Mouse (Mus musculus) heart, embryonic 11.5 days (tissue): ENCODE measurements at regions not wholly inside any gene's neighbourhood (a gene's known extent, or its start where the extent isn't known, plus 50 kb on each side); places are given as distances from the start of the nearest gene placed in this dataset.
A peak's percentile ranks its signal among the peaks of the same experiment; 100 is the strongest.

Experiments
- ATAC-seq: fragments of 200-750 bp; cut with Nextera tagmentation; replicated peaks from 2 replicates; pipeline ENCODE4 v1.8.0; 2017; ENCODE audit warnings: moderate library complexity; ENCODE audit not compliant: insufficient number of reproducible peaks, low FRiP score, low TSS enrichment
- H3K27ac ChIP-seq: fragments of 300-500 bp; sonication (generic); 2 replicates; pipeline ENCODE4 v1.5.1; 2014; ENCODE audit warnings: mild to moderate bottlenecking, low read depth, low read length
- H3K27me3 ChIP-seq: fragments of 300-500 bp; sonication (generic); 2 replicates; pipeline ENCODE4 v1.6.1; 2014; ENCODE audit warnings: mild to moderate bottlenecking, low read length, mixed read lengths; ENCODE audit not compliant: control insufficient read depth, insufficient read depth
- H3K36me3 ChIP-seq: fragments of 300-500 bp; sonication (generic); 2 replicates; pipeline ENCODE4 v1.6.1; 2014; ENCODE audit warnings: mild to moderate bottlenecking, low read length, moderate library complexity, mixed read lengths; ENCODE audit not compliant: control insufficient read depth, insufficient read depth
- H3K4me1 ChIP-seq: fragments of 300-500 bp; sonication (generic); 2 replicates; pipeline ENCODE4 v1.6.1; 2014; ENCODE audit warnings: low read length; ENCODE audit not compliant: control insufficient read depth, insufficient read depth
- H3K4me2 ChIP-seq: fragments of 300-500 bp; sonication (generic); 2 replicates; pipeline ENCODE4 v1.6.1; 2014; ENCODE audit warnings: mild to moderate bottlenecking, moderate library complexity
- H3K4me3 ChIP-seq: fragments of 300-500 bp; sonication (generic); 2 replicates; pipeline ENCODE4 v1.5.1; 2014; ENCODE audit warnings: low read depth, low read length
- H3K9ac ChIP-seq: fragments of 300-500 bp; sonication (generic); 2 replicates; pipeline ENCODE4 v1.6.1; 2014; ENCODE audit warnings: mild to moderate bottlenecking, low read depth, low read length, moderate library complexity
- H3K9me3 ChIP-seq: fragments of 300-500 bp; sonication (generic); replicated peaks from 2 replicates; pipeline ENCODE4 v1.6.1; 2016; ENCODE audit warnings: low read length; ENCODE audit not compliant: control insufficient read depth
- WGBS: fragments of 180-500 bp; shearing (Covaris S2); extraction: QIAGEN DNeasy Blood & Tissue Kit; methylation state at CpG from one replicate; pipeline ENCODE4 v1.1.7; 2014; ENCODE audit not compliant: insufficient replicate concordance; 5-methylcytosine and 5-hydroxymethylcytosine counted together

DNA sequence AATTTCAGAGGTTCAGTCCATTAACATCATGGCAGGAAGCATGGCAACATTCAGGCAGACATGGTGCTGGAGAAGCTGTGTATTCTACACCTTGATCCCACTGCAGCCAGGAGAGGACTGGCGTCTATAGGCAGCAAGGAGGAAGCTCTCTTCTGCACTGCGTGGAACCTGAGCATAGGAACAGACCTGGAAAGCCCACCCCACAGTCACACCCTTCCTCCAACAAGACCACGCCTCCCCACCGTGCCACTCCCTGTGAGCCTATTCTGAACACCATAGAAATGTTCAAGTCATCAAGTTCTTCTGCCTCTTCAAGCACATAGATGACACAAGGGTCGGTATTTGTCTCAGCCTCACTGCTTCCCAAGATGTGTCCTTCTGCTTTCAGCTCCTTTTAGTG, 297.7 kb upstream of the Sall1 start:
- H3K27ac ChIP-seq = no peak overlapping the region
- no peaks in the 10 kb centered on the region for H3K27me3 ChIP-seq
- H3K9me3 ChIP-seq = no peaks in the 10 kb centered on the region
- no peaks in the 10 kb centered on the region for H3K36me3 ChIP-seq
- H3K4me1 ChIP-seq = no peaks in the 10 kb centered on the region
- no peak for ATAC-seq
- H3K4me2 ChIP-seq = no peak overlapping the region
- no peak overlapping the region for H3K9ac ChIP-seq
- H3K4me3 ChIP-seq = no peak overlapping the region
- WGBS = 81% methylated on average over 5 of the region's 5 CpGs

GRCm38 (mm10) chr8:89335416-89335815, 291.5 kb upstream of the Sall1 start:
- H3K36me3 ChIP-seq = no peaks in the 10 kb centered on the region
- H3K4me1 ChIP-seq = no peaks in the 10 kb centered on the region
- no peak overlapping the region for H3K4me3 ChIP-seq
- WGBS = 63% methylated on average over 2 of the region's 2 CpGs
- no peaks in the 10 kb centered on the region for H3K9me3 ChIP-seq
- H3K4me2 ChIP-seq = no peak overlapping the region
- no peaks in the 10 kb centered on the region for H3K27me3 ChIP-seq
- no peak overlapping the region for H3K9ac ChIP-seq
- H3K27ac ChIP-seq = no peak overlapping the region
- ATAC-seq = no peak

DNA sequence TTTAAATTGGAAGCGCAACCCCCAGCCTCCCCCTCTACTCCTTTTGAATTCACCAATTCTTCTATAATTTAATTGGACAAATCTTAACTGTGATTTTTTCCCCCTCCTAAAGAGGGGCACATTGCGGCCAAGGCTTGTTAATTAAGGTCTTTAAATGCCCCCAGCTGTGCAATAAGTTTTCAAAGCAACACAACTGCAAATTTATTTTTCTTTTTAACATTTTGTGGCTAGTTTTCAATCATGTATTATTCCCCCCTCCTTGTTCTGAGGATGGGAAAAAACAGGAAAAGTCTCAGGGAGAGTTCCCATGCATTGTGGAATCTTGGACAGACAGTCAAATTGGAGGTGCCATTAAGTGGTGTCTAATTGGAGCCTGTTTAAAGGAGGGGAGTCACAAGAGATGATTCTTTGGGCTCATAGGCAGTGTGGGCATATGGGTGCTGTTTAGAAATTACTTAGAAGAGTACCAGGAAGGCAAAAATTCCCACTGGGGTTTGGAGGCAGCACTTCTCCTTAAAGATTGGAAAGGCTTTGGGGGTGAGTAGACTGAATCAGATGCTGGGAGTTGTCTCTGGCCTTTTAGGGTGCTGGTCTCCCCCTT, 281.9 kb upstream of the Sall1 start:
- Histone ChIP-seq H3K4me2 (no peak overlapping the region), H3K4me3 (no peak overlapping the region), H3K36me3 (no peaks in the 10 kb centered on the region), H3K27me3 (no peaks in the 10 kb centered on the region), H3K9me3 (no peaks in the 10 kb centered on the region), H3K4me1 (no peaks in the 10 kb centered on the region), H3K27ac (no peak overlapping the region), H3K9ac (no peak overlapping the region)
- ATAC-seq = no peak
- 89% methylated on average over 2 of the region's 2 CpGs for WGBS

DNA sequence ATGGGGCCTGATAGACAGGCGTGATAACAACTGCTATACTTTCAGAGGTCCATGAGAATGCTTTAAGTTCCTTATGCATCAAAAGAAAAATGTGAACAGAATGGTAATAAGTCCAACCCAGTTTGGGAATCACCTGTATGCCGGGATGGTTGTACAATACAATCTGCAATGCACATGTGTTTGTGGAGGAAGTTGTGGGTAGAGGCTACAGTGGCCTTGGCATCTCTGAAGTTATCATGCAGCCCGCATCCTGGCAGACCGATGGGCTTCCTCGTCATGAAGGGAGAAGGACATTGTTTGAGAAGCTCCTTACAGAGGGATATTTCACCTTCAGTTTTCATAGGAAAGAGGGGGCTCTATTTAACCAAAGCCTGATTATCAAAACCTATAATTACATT, 281.3 kb upstream of the Sall1 start:
- H3K9me3 ChIP-seq = no peaks in the 10 kb centered on the region
- no peak overlapping the region for H3K4me3 ChIP-seq
- 79% methylated on average over 5 of the region's 5 CpGs for WGBS
- H3K36me3 ChIP-seq = no peaks in the 10 kb centered on the region
- H3K4me2 ChIP-seq = no peak overlapping the region
- no peak overlapping the region for H3K9ac ChIP-seq
- H3K27ac ChIP-seq = no peak overlapping the region
- H3K4me1 ChIP-seq = no peaks in the 10 kb centered on the region
- no peaks in the 10 kb centered on the region for H3K27me3 ChIP-seq
- no peak for ATAC-seq

DNA sequence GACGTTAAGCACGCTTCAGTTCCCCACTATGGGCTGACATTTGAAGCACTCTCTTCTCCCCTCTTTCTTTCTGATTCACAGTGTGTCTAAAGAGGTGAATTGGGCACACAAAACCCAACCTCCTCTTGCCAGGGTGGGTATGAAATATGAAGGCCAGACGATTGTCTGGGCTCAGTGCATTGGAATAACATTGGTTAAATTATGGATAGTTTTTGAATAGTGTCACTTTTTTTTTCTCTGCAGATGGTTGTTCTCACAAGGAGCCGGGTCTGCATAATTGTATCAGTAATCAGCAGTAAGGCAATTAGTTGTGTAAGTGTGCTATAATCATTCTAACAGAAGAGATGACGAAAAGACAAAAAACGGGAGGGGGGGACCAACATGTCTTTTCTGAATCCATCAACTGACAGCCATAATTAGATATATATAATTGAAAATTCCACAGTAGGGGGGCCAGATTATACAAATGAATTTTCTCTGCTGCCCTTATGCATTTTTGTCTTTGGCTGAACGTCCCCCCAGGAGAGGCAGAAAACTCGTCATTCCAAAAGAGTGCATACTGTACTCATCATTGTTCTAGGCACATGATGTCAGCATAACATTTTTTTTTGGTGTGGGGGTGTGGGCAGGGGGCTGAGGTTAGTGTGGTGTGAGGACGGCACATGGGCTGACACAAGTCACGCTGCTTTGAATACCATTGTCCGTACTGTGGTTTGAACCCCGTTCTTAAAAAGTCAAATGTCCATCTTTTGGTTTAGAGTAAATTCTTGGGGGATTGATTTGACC, 280.7 kb upstream of the Sall1 start:
- WGBS = 78% methylated on average over 12 of the region's 12 CpGs
- Histone ChIP-seq H3K9me3 (no peaks in the 10 kb centered on the region), H3K4me2 (no peak overlapping the region), H3K27me3 (no peaks in the 10 kb centered on the region), H3K4me3 (no peak overlapping the region), H3K27ac (no peak overlapping the region), H3K4me1 (no peaks in the 10 kb centered on the region), H3K9ac (no peak overlapping the region), H3K36me3 (no peaks in the 10 kb centered on the region)
- no peak for ATAC-seq

- Histone ChIP-seq H3K36me3 (no peaks in the 10 kb centered on the region), H3K9me3 (no peaks in the 10 kb centered on the region), H3K27me3 (0 out of 2 replicates have a peak, but pooled peaks cover 2% of the 10 kb centered on the region), H3K4me1 (no peaks in the 10 kb centered on the region), H3K9ac (no peak overlapping the region), H3K4me3 (peak overlapping the region; percentile 18; the same call in 1 of the 2 replicates), H3K27ac (no peak overlapping the region), H3K4me2 (peak overlapping the region; percentile 51)
- no peak for ATAC-seq
- 35% methylated on average over 18 of the region's 18 CpGs for WGBS
Observed at GRCm38 (mm10) chr8:89317514-89318289, 273.7 kb upstream of the Sall1 start.

- Histone ChIP-seq H3K4me1 (no peaks in the 10 kb centered on the region), H3K4me3 (no peak overlapping the region), H3K9ac (no peak overlapping the region), H3K4me2 (no peak overlapping the region), H3K27ac (no peak overlapping the region), H3K27me3 (0 out of 2 replicates have a peak, but pooled peaks cover 2% of the 10 kb centered on the region), H3K36me3 (no peaks in the 10 kb centered on the region), H3K9me3 (no peaks in the 10 kb centered on the region)
- WGBS = 57% methylated on average over 12 of the region's 12 CpGs
- ATAC-seq = no peak
Observed at GRCm38 (mm10) chr8:89316566-89317175, 272.7 kb upstream of the Sall1 start.

DNA sequence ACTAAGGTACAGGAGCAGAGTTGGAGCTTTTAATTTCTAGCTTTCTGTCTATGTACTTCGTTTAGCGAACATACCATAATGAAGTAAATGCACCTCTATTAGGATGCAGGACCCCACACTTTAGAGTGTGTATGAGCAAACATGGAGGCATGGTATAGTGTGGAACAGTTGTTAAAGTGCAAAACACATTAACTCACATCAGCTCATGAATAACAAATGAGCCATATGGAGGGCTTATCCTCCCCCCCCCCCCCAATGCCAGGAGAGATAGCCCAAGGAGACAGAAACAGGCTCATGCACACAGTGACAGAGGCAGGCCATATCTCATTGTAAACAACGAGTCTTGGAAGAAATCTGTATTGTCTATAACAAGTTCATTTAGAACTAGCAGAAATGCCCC, 270.9 kb upstream of the Sall1 start:
- no peak overlapping the region for H3K9ac ChIP-seq
- H3K27ac ChIP-seq = no peak overlapping the region
- H3K4me2 ChIP-seq = no peak overlapping the region
- H3K4me3 ChIP-seq = no peak overlapping the region
- no peaks in the 10 kb centered on the region for H3K4me1 ChIP-seq
- H3K36me3 ChIP-seq = no peaks in the 10 kb centered on the region
- 0 out of 2 replicates have a peak, but pooled peaks cover 2% of the 10 kb centered on the region for H3K27me3 ChIP-seq
- H3K9me3 ChIP-seq = no peaks in the 10 kb centered on the region
- ATAC-seq = no peak
- 79% methylated on average over 3 of the region's 3 CpGs for WGBS
